ENCODE assay signal across 18 mouse cellular contexts in genomic region chr14:86721768-86722167, GRCm38 (mm10).
DNase-seq lines count a peak whose midpoint lies in the region; ATAC-seq lines count a peak whose summit lies in the region.
"Had no signal": no experiment of that assay in that cellular context is flagged by ENCODE, and none has a peak within 500 bp of the region (broad histone marks: within the 10 kb centered on the region; RNA-seq: fewer than 3 reads in every experiment).

No protein-coding gene starts in this region.

- H3K9ac ChIP-seq in liver, embryonic 12.5 days, result no peak overlapping the region
- H3K9ac ChIP-seq in liver, embryonic 16.5 days (ENCODE audit: low read depth, low read length), result no peak overlapping the region
- H3K9ac ChIP-seq in forebrain, embryonic 11.5 days (ENCODE audit: low read length), result no peak overlapping the region
- no peak overlapping the region for H3K9ac ChIP-seq in hindbrain, embryonic 13.5 days
- H3K9ac ChIP-seq: embryonic facial prominence, embryonic 15.5 days; heart, embryonic 13.5 days; hindbrain, embryonic 12.5 days had no signal

- H3K4me2 ChIP-seq in liver, embryonic 12.5 days, result peak overlapping the region; percentile 18
- peak overlapping the region; percentile 6; the same call in 1 of the 2 replicates for H3K4me2 ChIP-seq in liver, embryonic 16.5 days (ENCODE audit: low read depth, low read length)
- no peak overlapping the region for H3K4me2 ChIP-seq in forebrain, embryonic 11.5 days (ENCODE audit: low read depth, low read length, severe bottlenecking)
- H3K4me2 ChIP-seq in hindbrain, embryonic 13.5 days, result no peak overlapping the region
- H3K4me2 ChIP-seq: embryonic facial prominence, embryonic 15.5 days; heart, embryonic 13.5 days; hindbrain, embryonic 12.5 days had no signal

- no peaks in the 10 kb centered on the region for H3K27me3 ChIP-seq in liver, embryonic 12.5 days (replicated peaks)
- H3K27me3 ChIP-seq in liver, embryonic 16.5 days (ENCODE audit: control insufficient read depth, insufficient read depth, low read depth, low read length), result no peaks in the 10 kb centered on the region
- no peaks in the 10 kb centered on the region for H3K27me3 ChIP-seq in forebrain, embryonic 11.5 days (ENCODE audit: control insufficient read depth, insufficient read depth, low read length)
- H3K27me3 ChIP-seq in hindbrain, embryonic 13.5 days, result no peaks in the 10 kb centered on the region
- H3K27me3 ChIP-seq: embryonic facial prominence, embryonic 15.5 days; heart, embryonic 13.5 days; hindbrain, embryonic 12.5 days had no signal

- H3K27ac ChIP-seq in liver, embryonic 12.5 days, result peak overlapping the region; percentile 55
- no peak overlapping the region for H3K27ac ChIP-seq in liver, embryonic 16.5 days (ENCODE audit: low read length)
- H3K27ac ChIP-seq in forebrain, embryonic 11.5 days (ENCODE audit: low read depth, low read length), result no peak overlapping the region
- H3K27ac ChIP-seq in hindbrain, embryonic 13.5 days, result no peak overlapping the region
- H3K27ac ChIP-seq: embryonic facial prominence, embryonic 15.5 days; heart, embryonic 13.5 days; hindbrain, embryonic 12.5 days; hindbrain, postnatal 0 days had no signal

- peak; percentile 93 for ATAC-seq in erythroblast, adult 5-6 weeks (replicated peaks; ENCODE audit: low FRiP score, poor library complexity, severe bottlenecking)
- ATAC-seq in liver, embryonic 12.5 days, result peak; percentile 94
- peak; percentile 89 for ATAC-seq in liver, embryonic 16.5 days (ENCODE audit: low read depth)
- ATAC-seq in forebrain, embryonic 11.5 days (replicated peaks; ENCODE audit: low FRiP score), result no peak
- no peak for ATAC-seq in cerebellum, adult (ENCODE audit: insufficient number of reproducible peaks, low FRiP score, low TSS enrichment)
- no peak for ATAC-seq in hindbrain, embryonic 13.5 days (ENCODE audit: low FRiP score)
- ATAC-seq: forebrain, embryonic 14.5 days; hindbrain, postnatal 0 days had no signal

- DNase-seq in forebrain, embryonic 11.5 days (ENCODE audit: low spot score), result no peak
- DNase-seq in adrenal gland, adult 2 months, result no peak
- DNase-seq: adrenal gland, postnatal 14 days; cerebellum, adult 2 months; cerebellum, postnatal 10 days; gastrocnemius, postnatal 36 days; heart, adult 11 months; heart, postnatal 4 days had no signal

- peaks cover 31% of the 10 kb centered on the region for H3K4me1 ChIP-seq in liver, embryonic 12.5 days
- peaks cover 9% of the 10 kb centered on the region for H3K4me1 ChIP-seq in liver, embryonic 16.5 days (ENCODE audit: control insufficient read depth, low read depth, low read length)
- H3K4me1 ChIP-seq in forebrain, embryonic 11.5 days (replicated peaks; ENCODE audit: control insufficient read depth, insufficient read depth, low read length), result no peaks in the 10 kb centered on the region
- H3K4me1 ChIP-seq in hindbrain, embryonic 13.5 days (replicated peaks), result no peaks in the 10 kb centered on the region
- H3K4me1 ChIP-seq: embryonic facial prominence, embryonic 15.5 days; heart, embryonic 13.5 days; hindbrain, embryonic 12.5 days had no signal

- no peaks in the 10 kb centered on the region for H3K9me3 ChIP-seq in liver, embryonic 12.5 days (replicated peaks)
- no peaks in the 10 kb centered on the region for H3K9me3 ChIP-seq in liver, embryonic 16.5 days (replicated peaks; ENCODE audit: control insufficient read depth, low read length)
- no peaks in the 10 kb centered on the region for H3K9me3 ChIP-seq in forebrain, embryonic 11.5 days (ENCODE audit: control insufficient read depth, low read length)
- no peaks in the 10 kb centered on the region for H3K9me3 ChIP-seq in hindbrain, embryonic 13.5 days
- H3K9me3 ChIP-seq: embryonic facial prominence, embryonic 15.5 days; heart, embryonic 13.5 days; hindbrain, embryonic 12.5 days had no signal

- no peak overlapping the region for H3K4me3 ChIP-seq in liver, embryonic 12.5 days
- H3K4me3 ChIP-seq in liver, embryonic 16.5 days (ENCODE audit: low read depth, low read length), result no peak overlapping the region
- H3K4me3 ChIP-seq in forebrain, embryonic 11.5 days (ENCODE audit: low read depth, low read length), result no peak overlapping the region
- no peak overlapping the region for H3K4me3 ChIP-seq in hindbrain, embryonic 13.5 days
- H3K4me3 ChIP-seq: embryonic facial prominence, embryonic 15.5 days; heart, embryonic 13.5 days; hindbrain, embryonic 12.5 days had no signal

- 70% methylated on average over 6 of the region's 6 CpGs for WGBS in liver, embryonic 12.5 days (ENCODE audit: insufficient replicate concordance)
- 61% methylated on average over 6 of the region's 6 CpGs for WGBS in liver, embryonic 16.5 days (ENCODE audit: insufficient replicate concordance)
- 94% methylated on average over 6 of the region's 6 CpGs for WGBS in forebrain, embryonic 11.5 days
- 89% methylated on average over 6 of the region's 6 CpGs for WGBS in hindbrain, embryonic 13.5 days

- H3K36me3 ChIP-seq in liver, embryonic 12.5 days, result no peaks in the 10 kb centered on the region
- H3K36me3 ChIP-seq in liver, embryonic 16.5 days (ENCODE audit: control insufficient read depth, insufficient read depth), result no peaks in the 10 kb centered on the region
- no peaks in the 10 kb centered on the region for H3K36me3 ChIP-seq in forebrain, embryonic 11.5 days (ENCODE audit: control insufficient read depth, insufficient read depth, low read length)
- H3K36me3 ChIP-seq in hindbrain, embryonic 13.5 days, result no peaks in the 10 kb centered on the region
- H3K36me3 ChIP-seq: embryonic facial prominence, embryonic 15.5 days; heart, embryonic 13.5 days; hindbrain, embryonic 12.5 days had no signal

Comparison
In these comparisons a context has a peak if more than half of its experiments do, and no peak if none do; other contexts are left out.
1. ATAC-seq: peak in erythroblast, adult 5-6 weeks (single experiment), liver, embryonic 12.5 days (single experiment) and liver, embryonic 16.5 days (single experiment); none in forebrain, embryonic 11.5 days (single experiment), cerebellum, adult (single experiment) and hindbrain, embryonic 13.5 days (single experiment).
2. H3K4me2 ChIP-seq: peak in liver, embryonic 12.5 days (single experiment) and liver, embryonic 16.5 days (single experiment); none in forebrain, embryonic 11.5 days (single experiment) and hindbrain, embryonic 13.5 days (single experiment).